Mouse (Mus musculus) lung, postnatal 36 days (tissue): ENCODE data around the gene Rps27l.

Experiments used
- DNase-seq: peaks from one replicate; pipeline ENCODE4 v3.0.0; 2022; ENCODE audit warnings: mixed read lengths

The Rps27l gene

GRCm38 (mm10) chr9:66920488-66921279 is 25.2 kb upstream of the Rps27l start:
- peak; percentile 37 for DNase-seq

GRCm38 (mm10) chr9:66922076-66922475 is 23.8 kb upstream of the Rps27l start:
- peak; percentile 23 for DNase-seq

DNA sequence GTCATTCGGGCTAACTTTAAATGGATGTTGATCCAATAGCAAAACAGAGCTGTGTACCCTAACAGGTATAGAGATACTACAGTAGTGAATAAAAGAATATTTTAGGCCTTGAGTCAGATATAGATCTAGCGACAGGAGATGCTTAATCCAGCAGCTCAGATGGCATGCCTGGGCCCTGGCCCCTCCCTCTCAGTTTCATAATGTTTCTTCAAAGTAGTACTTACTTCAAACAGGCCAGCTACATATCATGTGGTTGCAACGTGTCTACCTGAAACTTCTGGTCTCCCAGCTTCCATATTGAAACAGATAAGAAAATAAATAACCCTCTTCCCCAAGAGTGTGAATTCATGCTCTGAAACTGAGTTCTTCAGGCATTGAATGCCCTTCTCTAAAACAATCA is 20.0 kb upstream of the Rps27l start:
- DNase-seq = no peak

GRCm38 (mm10) chr9:66927696-66928402 is 18.0 kb upstream of the Rps27l start:
- DNase-seq = no peak

DNA sequence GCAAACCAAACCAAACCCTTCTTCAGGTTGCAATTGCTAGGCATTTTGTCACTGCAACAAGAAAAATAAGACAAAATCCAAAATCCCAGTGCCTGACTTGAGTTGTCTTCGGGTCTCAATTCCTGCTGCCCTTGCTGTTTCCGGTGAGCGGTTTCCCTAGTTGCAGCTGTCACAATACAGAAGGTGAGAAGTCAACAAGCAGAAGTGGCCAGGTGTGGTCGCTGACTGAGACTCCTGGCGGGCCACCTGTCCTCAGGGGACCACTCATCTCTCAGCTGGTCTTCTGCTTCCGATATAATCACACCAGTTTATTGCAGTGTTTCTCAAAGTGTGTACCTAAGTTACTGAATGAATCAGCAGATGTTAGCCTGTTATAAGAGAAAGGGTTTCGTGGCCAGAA is 15.5 kb upstream of the Rps27l start:
- no peak for DNase-seq

- no peak for DNase-seq
These were observed 11.7 kb upstream of the Rps27l start for GRCm38 (mm10) chr9:66933869-66934808.

DNA sequence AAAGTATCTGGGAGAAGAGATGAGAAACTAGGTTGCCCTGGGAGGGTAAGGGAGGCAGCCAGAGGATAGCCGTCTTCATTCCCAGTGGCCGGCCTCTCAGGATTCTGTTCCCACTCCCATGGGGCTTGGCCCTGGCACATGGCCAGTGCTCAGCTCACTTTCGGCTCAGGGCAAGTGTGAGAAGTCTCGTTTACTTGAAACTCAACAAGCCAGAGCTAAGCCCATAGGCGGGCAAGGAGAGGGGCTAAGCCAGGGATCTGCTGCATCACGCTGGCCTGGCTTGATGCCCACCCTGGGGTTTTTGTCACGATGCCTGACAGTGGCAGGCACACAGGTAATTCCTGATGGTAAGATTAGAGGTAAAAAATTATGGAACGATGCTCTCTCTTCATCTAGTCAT is 8.4 kb upstream of the Rps27l start:
- peak; percentile 40 for DNase-seq

- peak; percentile 84 for DNase-seq
These were observed 7.0 kb upstream of the Rps27l start for GRCm38 (mm10) chr9:66938836-66939235.

DNA sequence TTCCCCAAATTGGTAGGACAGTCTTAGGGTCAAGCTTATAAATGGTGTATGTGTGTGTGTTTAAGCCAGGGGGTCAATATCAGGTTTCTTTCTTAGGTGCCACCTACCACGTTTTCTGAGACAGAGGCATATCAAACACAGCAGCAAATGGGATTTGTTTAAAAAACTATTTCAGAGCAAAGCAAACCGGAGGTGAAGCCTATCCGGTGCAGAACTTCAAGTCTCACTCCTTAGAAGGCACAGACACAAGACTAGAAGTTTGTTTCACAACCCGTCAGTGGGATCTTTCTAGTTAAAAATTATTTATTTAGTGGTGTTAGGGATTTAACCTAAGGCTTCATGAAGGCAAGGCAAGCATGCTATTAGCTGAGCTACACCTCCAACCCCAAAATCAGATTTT is 725 bp upstream of the Rps27l start:
- DNase-seq = no peak

GRCm38 (mm10) chr9:66948536-66948935 is 2.6 kb downstream of the Rps27l start:
- DNase-seq = no peak

DNA sequence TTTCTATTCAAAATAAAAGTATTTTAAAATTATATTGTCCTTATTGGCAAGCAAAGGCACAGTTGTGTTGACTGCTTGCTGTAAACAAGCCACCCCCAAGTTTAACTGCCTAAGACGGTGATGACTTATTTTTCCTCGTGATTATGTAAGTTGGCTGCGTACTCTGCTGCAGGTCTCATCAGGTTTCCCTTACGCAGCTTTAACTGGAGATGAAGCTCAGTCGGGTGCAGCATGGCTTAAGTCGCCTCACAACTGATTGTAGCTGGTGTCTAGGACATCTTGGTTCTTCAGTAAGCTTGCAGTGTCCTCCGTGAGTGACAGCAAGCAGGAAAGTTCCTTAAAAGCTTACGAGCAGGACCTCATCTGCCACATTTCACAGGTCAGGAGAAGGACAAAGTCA is 6.4 kb downstream of the Rps27l start:
- DNase-seq = no peak

GRCm38 (mm10) chr9:66952886-66953285 is 7.0 kb downstream of the Rps27l start:
- no peak for DNase-seq

GRCm38 (mm10) chr9:66957451-66957850 is 11.6 kb downstream of the Rps27l start:
- DNase-seq = no peak

- no peak for DNase-seq
These were observed 15.6 kb downstream of the Rps27l start for GRCm38 (mm10) chr9:66961478-66961877.

- DNase-seq = no peak
These were observed 21.6 kb downstream of the Rps27l start for GRCm38 (mm10) chr9:66967492-66967891.

DNA sequence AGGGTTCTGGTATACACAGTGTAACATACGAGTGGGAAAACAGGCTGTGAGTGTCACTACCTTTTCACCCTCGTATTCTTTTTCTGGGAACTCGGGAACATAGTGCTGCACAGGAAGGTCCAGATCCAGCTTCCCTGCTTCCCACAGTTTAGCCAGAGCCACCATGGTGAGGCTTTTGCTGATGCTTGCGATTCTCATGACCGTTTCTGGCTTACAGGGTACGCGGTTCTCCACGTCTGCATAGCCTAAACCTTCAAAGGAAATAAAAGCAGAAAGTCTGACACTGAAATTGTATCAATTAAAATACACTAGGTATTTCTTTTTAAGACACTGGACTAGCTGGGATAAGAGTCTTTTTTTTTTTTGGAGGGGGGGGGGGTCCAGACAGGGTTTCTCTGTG is 25.2 kb downstream of the Rps27l start:
- DNase-seq = no peak

DNA sequence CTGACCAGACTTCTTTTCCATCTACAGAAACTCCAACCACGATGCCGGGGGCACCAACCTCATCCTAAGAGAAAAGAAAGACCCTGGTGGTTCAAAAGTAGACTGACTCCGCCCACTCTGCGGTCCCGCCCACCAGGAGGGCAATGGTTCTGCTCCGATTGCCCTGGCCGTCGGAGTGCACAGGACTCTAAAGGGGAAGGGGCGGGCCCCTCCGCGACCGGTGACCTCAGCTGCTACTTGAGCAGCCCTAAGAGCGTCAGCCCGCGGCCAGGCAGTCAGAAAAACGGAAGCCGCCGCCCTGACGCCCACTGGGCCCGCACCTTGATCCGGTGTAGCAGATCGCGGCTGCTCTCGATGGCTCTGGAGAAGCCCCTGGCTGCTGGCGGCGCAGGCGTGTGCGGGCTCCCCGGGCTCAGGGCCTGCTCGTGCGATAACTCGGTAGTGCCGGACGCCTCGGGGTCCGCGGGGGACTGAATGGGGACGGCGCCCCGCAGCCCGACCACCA is 28.9 kb downstream of the Rps27l start:
- DNase-seq = peak; percentile 93

DNA sequence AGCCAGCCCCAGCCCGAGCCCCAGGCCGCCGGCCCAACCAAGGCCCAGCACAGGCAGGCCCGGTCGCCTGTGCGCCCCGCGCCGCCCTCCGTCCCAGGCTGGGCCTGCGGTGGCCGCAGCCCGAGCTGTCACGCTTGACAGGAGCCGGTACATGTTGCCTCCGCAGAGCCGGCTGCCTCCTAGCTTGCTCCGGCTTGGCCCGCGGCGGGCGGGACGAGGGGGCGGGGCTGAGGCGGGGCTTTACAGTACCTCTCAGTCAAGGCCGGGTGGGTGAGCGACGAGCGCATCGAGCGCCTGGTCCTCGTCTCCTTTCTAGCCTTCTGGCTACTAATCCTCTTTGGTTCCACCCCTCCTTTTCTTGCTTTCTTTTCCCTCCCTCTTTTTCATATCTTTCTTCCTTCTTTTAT is 29.4 kb downstream of the Rps27l start, which contains the start of gene Lactb:
Gene Lactb, minus strand, starts transcription at position 246 of the 407 bp plus-strand sequence.
- DNase-seq = peak; percentile 98

DNA sequence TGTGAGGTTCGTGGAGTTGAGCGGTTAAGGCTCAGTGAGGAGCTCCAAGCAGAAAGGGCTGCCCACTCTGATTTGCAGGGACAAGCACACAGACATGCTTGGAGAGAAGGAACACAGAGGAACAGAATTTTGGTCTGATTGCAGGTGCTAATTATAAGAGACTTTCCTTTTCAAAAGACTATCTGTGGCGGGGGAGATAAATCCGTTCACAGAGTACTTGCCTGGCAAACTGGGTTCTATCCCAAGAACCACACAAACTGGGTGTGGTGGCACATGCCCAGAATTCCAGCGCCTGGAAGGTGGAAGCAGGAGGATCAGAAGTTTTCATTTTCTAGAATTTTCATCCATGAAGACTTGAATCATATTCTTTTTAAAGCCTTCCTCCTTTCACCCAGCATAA is 31.2 kb downstream of the Rps27l start:
- DNase-seq = no peak

DNA sequence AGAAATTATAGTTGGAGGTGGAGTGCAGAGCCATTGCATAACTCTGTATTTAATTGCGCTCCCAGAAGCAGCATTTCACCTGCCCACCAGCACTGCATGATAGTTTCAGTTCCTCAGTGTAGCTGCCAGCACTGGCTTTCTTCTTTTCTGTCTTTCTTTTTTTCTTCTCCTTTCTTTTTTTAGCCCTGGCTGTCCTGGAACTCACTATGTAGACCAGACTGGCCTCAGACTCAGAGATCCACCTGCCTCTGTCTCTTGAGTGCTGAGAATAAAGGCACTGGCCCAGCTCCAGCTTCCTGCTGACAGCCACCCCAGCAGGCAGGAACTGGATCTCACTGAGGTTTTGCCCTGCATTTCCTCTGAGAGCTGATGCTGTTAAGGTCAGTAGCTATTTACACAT is 32.1 kb downstream of the Rps27l start:
- DNase-seq = peak; percentile 29

DNA sequence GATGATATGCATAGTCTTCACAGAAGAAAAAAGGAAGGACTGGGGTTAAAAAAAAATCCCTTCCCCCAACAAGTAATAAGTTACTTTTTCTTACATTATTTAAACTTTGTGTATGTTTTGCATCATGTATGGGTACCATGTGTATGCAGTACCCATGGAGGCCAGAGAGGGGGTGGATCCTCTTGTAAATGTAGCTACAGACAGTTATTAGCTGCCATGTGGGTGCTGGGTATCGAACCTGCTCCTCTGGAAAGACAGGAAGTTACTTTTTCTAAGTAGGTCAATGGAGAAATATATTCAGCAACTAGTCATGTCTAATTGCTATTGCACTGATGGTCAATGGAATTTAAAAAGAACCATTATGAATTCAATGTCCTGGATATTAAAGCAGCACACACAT is 32.6 kb downstream of the Rps27l start:
- no peak for DNase-seq

- DNase-seq = peak; percentile 86
These were observed 34.6 kb downstream of the Rps27l start for GRCm38 (mm10) chr9:66980458-66980857.

- DNase-seq = no peak
These were observed 36.2 kb downstream of the Rps27l start for GRCm38 (mm10) chr9:66982085-66982484.
